Mouse (Mus musculus) frontal cortex, adult (tissue): ENCODE measurements around the gene Ocln.
A peak's percentile ranks its signal among the peaks of the same experiment; 100 is the strongest.
"Not testable (repeated sequence)": the region's sequence is repeated elsewhere in the genome, so short reads cannot be mapped to it uniquely, and the experiment has no call there.

Experiments used
- ATAC-seq: cut with Nextera tagmentation; 2 replicates; pipeline ENCODE4 v1.9.2; 2017; ENCODE audit warnings: mild to moderate bottlenecking, moderate library complexity, mixed read lengths; ENCODE audit not compliant: low TSS enrichment

The Ocln gene

DNA sequence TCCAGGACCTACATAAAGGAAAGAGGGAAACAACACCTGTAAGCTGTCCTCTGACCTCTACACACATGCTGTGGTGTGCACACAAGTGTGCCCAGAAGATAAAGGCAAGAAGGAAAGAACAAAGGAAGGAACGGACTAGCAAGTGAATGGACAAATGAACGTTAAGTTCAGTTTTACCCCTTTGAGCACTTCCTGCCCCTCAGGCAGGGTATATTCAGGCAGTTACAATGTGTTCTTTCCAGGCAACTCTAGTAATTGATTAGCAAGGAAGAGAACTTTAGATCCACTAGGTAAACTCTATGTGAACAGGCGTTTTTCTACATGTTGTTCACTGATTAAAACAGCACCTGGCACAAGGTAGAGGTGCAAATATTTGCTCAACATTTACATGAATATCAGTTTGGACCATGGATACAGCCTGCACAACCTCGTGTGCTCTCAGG, 8.3 kb downstream of the Ocln start:
- no peak for ATAC-seq

GRCm38 (mm10) chr13:100543011-100543767, 9.3 kb downstream of the Ocln start:
- ATAC-seq: no peak

DNA sequence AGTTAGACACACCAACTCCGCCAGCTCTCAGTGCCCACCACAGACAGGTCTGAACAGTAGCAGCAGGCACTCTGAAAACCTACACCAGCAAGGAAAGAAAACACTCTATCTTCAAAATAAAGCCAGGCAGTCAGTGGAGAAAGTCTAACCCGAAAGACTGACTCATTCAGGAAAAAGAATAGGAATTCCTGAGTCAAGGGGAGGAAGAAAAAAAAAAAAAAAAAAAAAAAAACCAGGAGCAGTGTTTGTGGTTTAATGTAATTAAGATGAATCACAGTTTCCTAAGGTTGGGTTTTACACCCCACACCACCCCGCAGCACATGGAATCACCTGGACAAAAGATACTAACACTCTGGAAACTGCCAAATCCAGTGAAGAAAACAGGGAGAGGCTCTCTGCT, 16.4 kb downstream of the Ocln start:
- ATAC-seq: no peak

GRCm38 (mm10) chr13:100532788-100533365, 19.6 kb downstream of the Ocln start:
- ATAC-seq: no peak

GRCm38 (mm10) chr13:100526649-100527038, 25.9 kb downstream of the Ocln start:
- no peak for ATAC-seq

DNA sequence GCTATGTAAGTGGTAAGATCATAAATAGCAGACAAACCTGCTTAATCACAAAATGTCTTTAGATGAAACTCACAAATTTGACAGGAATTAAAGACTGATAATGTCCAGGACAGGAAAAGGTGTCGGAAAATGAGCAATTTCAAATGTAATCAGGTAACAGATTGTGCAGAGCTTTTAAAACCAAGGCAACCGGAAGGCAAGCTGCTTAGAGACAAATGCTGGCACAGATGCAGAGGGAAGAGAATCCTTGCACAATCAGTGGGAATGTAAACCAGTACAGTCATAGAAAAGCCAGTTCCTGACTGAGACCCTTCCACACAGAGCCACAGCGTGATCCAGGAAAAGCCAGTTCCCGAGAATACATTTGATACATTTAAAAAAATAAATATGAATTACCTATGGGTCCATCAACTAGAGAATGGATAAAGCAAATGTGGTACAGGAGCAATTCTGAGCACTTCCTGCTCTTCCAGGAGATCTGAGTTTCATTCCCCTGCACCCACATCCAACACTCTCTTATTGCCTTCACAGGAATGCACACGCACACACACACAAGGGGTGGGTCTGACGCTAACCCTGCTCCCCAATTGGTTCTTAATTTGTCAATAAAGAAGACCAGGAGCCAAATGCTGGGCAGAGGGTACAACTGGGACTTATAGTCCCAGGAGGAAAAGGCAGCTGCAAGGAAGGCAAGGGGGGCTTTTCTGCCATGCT, 26.4 kb downstream of the Ocln start:
- ATAC-seq: peak; percentile 55; the same call in 1 of the 2 replicates

- ATAC-seq: no peak; the same call in 1 of the 2 replicates
Measured at GRCm38 (mm10) chr13:100524896-100525295, 27.6 kb downstream of the Ocln start.

DNA sequence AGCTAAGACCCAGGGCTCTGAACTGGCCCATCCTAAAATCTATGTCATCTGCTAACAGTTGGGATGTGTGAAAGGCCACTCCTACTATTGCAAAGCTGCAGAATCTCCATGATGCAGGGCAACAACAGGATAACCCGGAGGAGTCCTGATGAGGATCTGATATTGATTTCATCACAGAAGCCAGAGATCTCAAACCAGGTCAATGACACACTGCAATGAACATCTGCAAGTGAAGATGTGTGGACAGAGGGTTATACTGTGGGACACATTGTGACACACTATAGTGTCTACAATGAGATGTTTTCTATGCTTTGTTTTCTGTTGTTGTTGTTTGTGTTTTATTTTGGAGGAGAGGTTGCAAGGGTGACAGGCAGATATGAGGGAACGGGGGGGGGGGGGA, 28.8 kb downstream of the Ocln start:
- no peak for ATAC-seq

GRCm38 (mm10) chr13:100521724-100522591, 30.6 kb downstream of the Ocln start:
- ATAC-seq: no peak

DNA sequence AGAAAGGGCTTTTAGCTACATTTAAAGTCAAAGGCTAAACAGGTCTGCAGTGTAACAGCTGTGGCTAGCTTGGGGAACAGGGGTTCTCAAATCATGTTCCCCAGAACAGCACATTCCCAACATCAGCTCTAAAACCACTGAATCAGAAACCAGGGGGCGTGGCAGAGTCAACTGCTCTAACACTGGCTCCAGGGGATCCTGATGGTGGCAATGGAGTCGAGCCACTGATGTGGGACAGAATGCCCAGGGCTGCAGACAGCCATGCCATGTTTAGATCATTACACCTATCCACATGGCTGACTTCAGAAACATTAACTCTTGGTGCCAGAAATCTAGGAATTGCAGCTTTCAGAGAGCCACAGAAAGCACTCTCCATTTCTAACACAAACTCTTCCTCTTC, 33.4 kb downstream of the Ocln start:
- no peak for ATAC-seq

DNA sequence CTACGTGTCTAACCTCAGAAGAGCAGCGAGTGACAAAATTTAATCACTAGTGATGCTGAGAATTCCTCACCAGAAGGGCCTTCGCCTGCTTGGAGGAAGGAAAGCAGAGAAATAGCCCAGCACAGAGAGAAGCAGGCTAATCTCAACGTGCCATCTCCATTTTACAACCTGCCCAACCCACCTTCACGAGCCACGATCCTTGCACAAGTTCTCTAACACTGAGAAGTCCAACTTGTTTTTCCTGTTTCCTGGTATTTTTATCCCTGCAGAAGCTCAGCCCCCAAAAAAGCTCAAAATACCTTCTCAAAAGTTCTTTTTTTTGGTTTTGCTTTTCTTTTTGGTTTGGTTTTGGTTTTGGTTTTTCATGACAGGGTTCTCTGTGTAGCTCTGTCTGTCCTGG, 34.3 kb downstream of the Ocln start:
- no peak for ATAC-seq

DNA sequence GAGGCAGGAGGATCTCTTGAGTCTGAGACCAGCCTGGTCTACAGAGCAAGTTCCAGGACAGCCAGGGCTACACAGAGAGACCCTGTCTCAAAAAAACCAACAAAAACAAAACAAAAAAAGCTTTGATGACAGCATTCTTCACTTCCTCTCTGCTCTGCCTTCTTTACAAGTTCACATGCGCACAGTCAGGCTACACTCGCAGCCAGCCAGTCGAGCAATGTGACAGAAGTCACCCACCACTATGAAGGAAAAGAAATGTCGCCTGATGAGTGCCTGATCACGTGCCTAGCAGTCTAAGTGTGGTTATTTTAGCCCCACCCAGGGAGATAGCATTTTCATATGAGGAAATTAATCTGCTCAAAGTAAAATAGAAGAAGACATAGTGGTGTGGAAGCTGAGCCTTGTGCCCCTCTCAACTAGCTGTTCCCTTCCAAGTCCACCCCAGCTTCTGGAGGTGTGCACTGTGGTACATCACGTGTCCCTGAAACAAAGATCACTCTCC, 34.8 kb downstream of the Ocln start:
- ATAC-seq: no peak

DNA sequence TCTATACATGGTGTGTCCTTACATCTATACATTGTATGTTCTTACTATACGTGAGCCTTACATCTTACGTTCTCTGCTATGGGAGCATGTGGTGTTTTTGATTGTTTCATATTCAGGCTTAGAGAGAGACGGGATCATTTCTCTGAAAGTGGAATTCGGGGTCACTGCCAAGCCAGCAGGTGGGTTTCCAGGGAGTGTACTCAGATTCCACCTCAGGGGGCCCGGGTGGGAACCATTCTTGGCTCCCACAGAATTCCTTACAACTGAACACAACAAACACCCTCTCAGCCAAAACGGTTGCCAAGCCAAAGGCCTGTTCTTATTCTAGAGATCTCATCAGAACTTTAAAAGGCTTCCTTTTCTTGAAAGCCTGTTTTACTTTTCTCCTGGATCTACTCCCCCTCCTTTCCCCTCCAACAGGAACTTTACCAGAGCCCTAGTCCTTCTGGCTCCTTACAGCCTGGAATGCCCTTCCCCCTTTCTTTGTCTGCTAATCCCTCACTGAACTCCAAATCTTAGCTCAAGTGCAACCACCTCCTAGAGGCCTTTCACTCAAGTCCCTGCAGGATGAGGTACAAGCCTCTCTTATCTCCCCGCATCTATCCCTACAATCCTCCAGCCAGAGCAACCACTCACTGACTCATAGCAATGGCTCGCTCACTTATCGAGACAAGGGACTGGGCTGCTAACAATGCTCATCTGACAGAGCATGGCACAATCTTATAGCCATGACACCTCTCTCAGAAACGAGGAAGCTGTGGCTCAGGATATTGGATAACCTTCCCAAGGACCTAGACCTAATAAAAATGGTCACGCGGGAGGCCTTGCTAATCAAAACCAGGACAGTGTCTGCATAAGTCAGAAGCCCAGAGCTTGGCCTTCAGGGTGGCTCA, 36.1 kb downstream of the Ocln start:
- no peak for ATAC-seq

- no peak for ATAC-seq
Measured at GRCm38 (mm10) chr13:100512792-100513191, 39.7 kb downstream of the Ocln start.

- no peak for ATAC-seq
Measured at GRCm38 (mm10) chr13:100511860-100512364, 40.6 kb downstream of the Ocln start.

- no peak for ATAC-seq
Measured at GRCm38 (mm10) chr13:100511146-100511859, 41.2 kb downstream of the Ocln start.

DNA sequence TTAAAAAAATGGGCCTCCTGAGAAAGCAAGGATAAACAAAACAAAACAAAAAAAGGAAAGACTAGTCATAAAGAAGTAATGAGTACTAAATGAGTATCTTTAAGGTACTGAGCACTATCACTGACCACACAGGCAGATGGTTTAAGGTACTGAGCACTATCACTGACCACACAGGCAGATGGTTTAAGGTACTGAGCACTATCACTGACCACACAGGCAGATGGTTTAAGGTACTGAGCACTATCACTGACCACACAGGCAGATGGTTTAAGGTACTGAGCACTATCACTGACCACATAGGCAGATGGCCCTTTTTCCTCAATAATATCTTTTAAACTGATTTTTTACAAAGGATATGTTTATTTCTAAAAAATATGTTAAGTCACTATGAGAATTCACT, 52.9 kb downstream of the Ocln start:
- ATAC-seq: not testable (repeated sequence)

DNA sequence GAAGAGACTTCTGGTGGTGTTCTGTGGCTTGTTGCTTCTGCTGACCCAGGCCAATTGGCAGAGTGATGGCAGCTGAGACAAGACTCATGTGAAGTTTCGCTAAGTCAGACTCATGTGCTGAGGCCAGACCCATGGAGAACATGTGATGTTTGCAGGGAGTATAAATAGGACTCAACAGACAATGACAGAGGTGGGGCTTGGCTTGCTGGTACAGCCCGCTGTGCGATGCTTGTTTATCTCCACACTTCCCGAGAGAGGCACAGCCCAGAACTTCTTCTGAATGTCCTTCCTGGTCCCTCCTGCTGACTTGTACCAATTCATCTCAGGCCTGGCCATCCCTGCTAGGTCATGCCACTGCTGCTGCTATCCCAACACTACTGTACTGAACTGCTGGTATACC, 57.2 kb downstream of the Ocln start:
- no peak for ATAC-seq

DNA sequence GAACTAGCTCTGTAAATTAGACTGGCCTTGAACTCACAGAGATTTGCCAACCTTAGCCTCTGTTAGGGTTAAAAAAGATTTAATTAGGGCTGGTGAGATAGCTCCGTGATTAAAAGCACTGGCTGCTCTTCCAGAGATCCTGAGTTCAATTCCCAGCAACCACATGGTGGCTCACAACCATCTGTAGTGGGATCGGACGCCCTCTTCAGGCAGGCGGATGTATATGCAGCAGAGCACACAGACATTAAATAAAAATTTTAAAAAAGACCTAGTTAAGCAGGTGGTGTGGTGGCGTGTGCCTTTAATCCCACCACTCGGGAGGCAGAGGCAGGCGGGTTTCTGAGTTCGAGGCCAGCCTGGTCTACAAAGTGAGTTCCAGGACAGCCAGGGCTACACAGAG, 58.1 kb downstream of the Ocln start:
- not testable (repeated sequence) for ATAC-seq

GRCm38 (mm10) chr13:100493313-100493712, 59.2 kb downstream of the Ocln start:
- no peak for ATAC-seq
